Mouse (Mus musculus): Measurements from ENCODE around the gene Dhrs7c. TPM values are rescaled to one million over a fixed set of nuclear protein-coding genes. Genes with fewer than 3 reads are reported as not detected.

Dhrs7c gene
- total and polyA plus RNA-seq, 3 experiments = not detected

- H3K4me3 ChIP-seq (replicated peaks in 1 of 3; ENCODE audit: low read depth in 2 of 3, low read length in 2 of 3, poor library complexity in 1 of 3) = no peak overlapping the region
- no peaks in the 10 kb centered on the region for H3K36me3 ChIP-seq (replicated peaks in 1 of 2; ENCODE audit: control insufficient read depth in 1 of 2, insufficient read depth in 1 of 2, low read length in 1 of 2)
- H3K79me2 ChIP-seq (replicated peaks; ENCODE audit: control insufficient read depth, extremely low read depth, insufficient read depth, poor library complexity, severe bottlenecking) = no peaks in the 10 kb centered on the region
- H3K4me2 ChIP-seq (ENCODE audit: insufficient read depth, low read depth, poor library complexity, severe bottlenecking) = no peak overlapping the region
- no peak overlapping the region for H3K27ac ChIP-seq (ENCODE audit: insufficient read depth, low read depth)
- in situ Hi-C loops (cut with MboI; ENCODE audit: low pct_ligation_motif_present, low pct_unique_long_range_greater_than_20kb, low sequenced_read_pairs) = no loop called here
- H3K9me3 ChIP-seq (replicated peaks; ENCODE audit: low read length) = no peaks in the 10 kb centered on the region
- H3K4me1 ChIP-seq (ENCODE audit: control insufficient read depth in 1 of 2, insufficient read depth in 2 of 2) = no peaks in the 10 kb centered on the region
- DNase-seq (ENCODE audit: extremely low read depth) = no peak
- TF ChIP-seq ZKSCAN1 (IDR thresholded peaks at IDR 0.05; ENCODE audit: borderline replicate concordance, low read depth, low read length) = no peak
- no peak for TF ChIP-seq RCOR1 (conservative IDR thresholded peaks at IDR 0.05; ENCODE audit: low read depth, low read length)
- TF ChIP-seq EP300 (IDR thresholded peaks at IDR 0.05; ENCODE audit: low read length) = no peak
- no peak for TF ChIP-seq TBP (conservative IDR thresholded peaks at IDR 0.05; ENCODE audit: low read depth, low read length)
- TF ChIP-seq USF2 (conservative IDR thresholded peaks at IDR 0.05; ENCODE audit: low read depth, low read length) = no peak
- TF ChIP-seq GABPA (IDR thresholded peaks at IDR 0.05; ENCODE audit: insufficient replicate concordance, low read depth, low read length) = no peak
- no peak for TF ChIP-seq KAT2A (IDR thresholded peaks at IDR 0.05; ENCODE audit: insufficient replicate concordance, low read length)
- no peak for TF ChIP-seq CHD2 (IDR thresholded peaks at IDR 0.05; ENCODE audit: low read length)
- no peak for TF ChIP-seq ETS1 (conservative IDR thresholded peaks at IDR 0.05; ENCODE audit: low read depth, low read length)
- TF ChIP-seq E2F4 (IDR thresholded peaks at IDR 0.05; ENCODE audit: insufficient replicate concordance, low read depth, low read length) = no peak
- TF ChIP-seq POLR2AphosphoS2 (IDR thresholded peaks at IDR 0.05; ENCODE audit: low read depth, low read length) = no peak
- no peak for TF ChIP-seq ZNF384 (IDR thresholded peaks at IDR 0.05; ENCODE audit: low read depth, low read length)
- no peak for TF ChIP-seq USF1 (IDR thresholded peaks at IDR 0.05; ENCODE audit: low read depth, low read length)
- no peak for TF ChIP-seq RAD21 (IDR thresholded peaks at IDR 0.05; ENCODE audit: low read depth, low read length)
- TF ChIP-seq MAZ (IDR thresholded peaks at IDR 0.05; ENCODE audit: low read depth, low read length) = no peak
- TF ChIP-seq JUN (IDR thresholded peaks at IDR 0.05; ENCODE audit: insufficient read depth, low read depth, low read length) = no peak
- no peak for TF ChIP-seq CTCF (conservative IDR thresholded peaks at IDR 0.05 in 1 of 2, IDR thresholded peaks at IDR 0.05 in 1 of 2; ENCODE audit: low read depth in 2 of 2, low read length in 2 of 2)
- no peak for TF ChIP-seq MXI1 (IDR thresholded peaks at IDR 0.05; ENCODE audit: low read depth, low read length)
- no peak for TF ChIP-seq MAX (IDR thresholded peaks at IDR 0.05; ENCODE audit: low read length)
- no peaks in the 10 kb centered on the region for H3K27me3 ChIP-seq (replicated peaks)
- dilution Hi-C loops (cut with MboI; ENCODE audit: extremely low pct_ligation_motif_present, extremely low pct_unique_long_range_greater_than_20kb, low sequenced_read_pairs) = no loop called here
- no peak overlapping the region for H3K9ac ChIP-seq (ENCODE audit: insufficient read depth, low read depth)
Observed at GRCm38 (mm10) chr11:67845193-67845592, 47.2 kb downstream of the Dhrs7c start.

DNA sequence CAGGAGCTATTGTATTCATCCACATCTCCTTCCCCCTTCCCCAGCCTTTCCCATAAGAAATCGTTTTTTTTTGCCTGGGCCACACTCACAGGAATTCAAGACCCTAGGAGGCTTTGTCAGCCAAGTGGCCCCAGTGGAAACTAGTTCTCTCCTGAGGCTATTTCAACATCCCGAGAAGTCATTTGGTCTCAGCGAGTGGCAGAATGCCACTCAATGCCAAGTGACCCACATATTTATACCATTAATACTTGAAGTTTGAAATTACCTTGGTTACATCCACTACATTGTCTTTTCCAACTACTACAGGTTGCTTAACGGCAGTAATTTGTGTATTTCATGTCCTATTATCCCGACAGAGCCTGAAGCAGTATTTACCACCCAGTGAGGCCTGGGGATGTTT, 53.8 kb downstream of the Dhrs7c start:
- dilution Hi-C loops (cut with MboI; ENCODE audit: extremely low pct_ligation_motif_present, extremely low pct_unique_long_range_greater_than_20kb, low sequenced_read_pairs) = no loop called here

More for the DNA sequence above, 53.8 kb downstream of the Dhrs7c start:
- H3K27ac ChIP-seq (ENCODE audit: insufficient read depth, low read depth) = no peak overlapping the region
- no peak for DNase-seq (ENCODE audit: extremely low read depth)
- in situ Hi-C loops (cut with MboI; ENCODE audit: low pct_ligation_motif_present, low pct_unique_long_range_greater_than_20kb, low sequenced_read_pairs) = no loop called here
- H3K9ac ChIP-seq (ENCODE audit: insufficient read depth, low read depth) = no peak overlapping the region
- no peak overlapping the region for H3K4me2 ChIP-seq (ENCODE audit: insufficient read depth, low read depth, poor library complexity, severe bottlenecking)
- H3K79me2 ChIP-seq (replicated peaks; ENCODE audit: control insufficient read depth, extremely low read depth, insufficient read depth, poor library complexity, severe bottlenecking) = no peaks in the 10 kb centered on the region
- H3K36me3 ChIP-seq (replicated peaks in 1 of 2; ENCODE audit: control insufficient read depth in 1 of 2, insufficient read depth in 1 of 2, low read length in 1 of 2) = no peaks in the 10 kb centered on the region
- peaks cover 0 to 4% of the 10 kb centered on the region in 2 experiments; a peak in 2 of 4 replicates for H3K4me1 ChIP-seq (ENCODE audit: control insufficient read depth in 1 of 2, insufficient read depth in 2 of 2)
- no peaks in the 10 kb centered on the region for H3K27me3 ChIP-seq (replicated peaks)
- no peak overlapping the region for H3K4me3 ChIP-seq (replicated peaks in 1 of 3; ENCODE audit: low read depth in 2 of 3, low read length in 2 of 3, poor library complexity in 1 of 3)
- TF ChIP-seq NELFE (IDR thresholded peaks at IDR 0.05; ENCODE audit: low read depth, low read length) = no peak
- TF ChIP-seq RCOR1 (conservative IDR thresholded peaks at IDR 0.05; ENCODE audit: low read depth, low read length) = no peak
- no peak for TF ChIP-seq ETS1 (conservative IDR thresholded peaks at IDR 0.05; ENCODE audit: low read depth, low read length)
- no peak for TF ChIP-seq MXI1 (IDR thresholded peaks at IDR 0.05; ENCODE audit: low read depth, low read length)
- TF ChIP-seq ELF1 (IDR thresholded peaks at IDR 0.05; ENCODE audit: low read depth, low read length) = no peak
- TF ChIP-seq ZC3H11A (IDR thresholded peaks at IDR 0.05; ENCODE audit: low read depth, low read length) = no peak
- TF ChIP-seq TCF12 (IDR thresholded peaks at IDR 0.05; ENCODE audit: low read depth, low read length) = no peak
- TF ChIP-seq EP300 (IDR thresholded peaks at IDR 0.05; ENCODE audit: low read length) = no peak
- no peaks in the 10 kb centered on the region for H3K9me3 ChIP-seq (replicated peaks; ENCODE audit: low read length)
